Mouse (Mus musculus) 3T3-L1 (cell line): ENCODE data around the gene Ctnnd2.

Experiments
- DNase-seq: peaks from one replicate; pipeline ENCODE4 v3.0.0-alpha.2; 2015; ENCODE audit warnings: low read depth, low spot score

The Ctnnd2 gene

GRCm38 (mm10) chr15:30714823-30715222 lies 542.4 kb downstream of the Ctnnd2 start:
- DNase-seq, result no peak

- no peak for DNase-seq
Measured at GRCm38 (mm10) chr15:30718811-30719210, 546.4 kb downstream of the Ctnnd2 start.

- no peak for DNase-seq
Measured at GRCm38 (mm10) chr15:30719226-30719625, 546.8 kb downstream of the Ctnnd2 start.

GRCm38 (mm10) chr15:30721098-30721497 lies 548.7 kb downstream of the Ctnnd2 start:
- DNase-seq, result no peak

GRCm38 (mm10) chr15:30726066-30726465 lies 553.7 kb downstream of the Ctnnd2 start:
- no peak for DNase-seq

GRCm38 (mm10) chr15:30738178-30738577 lies 565.8 kb downstream of the Ctnnd2 start:
- no peak for DNase-seq

- peak; percentile 80 for DNase-seq
Measured at GRCm38 (mm10) chr15:30740728-30741127, 568.3 kb downstream of the Ctnnd2 start.

GRCm38 (mm10) chr15:30757991-30758390 lies 585.6 kb downstream of the Ctnnd2 start:
- no peak for DNase-seq

- no peak for DNase-seq
Measured at GRCm38 (mm10) chr15:30762211-30762610, 589.8 kb downstream of the Ctnnd2 start.

GRCm38 (mm10) chr15:30762695-30763285 lies 590.4 kb downstream of the Ctnnd2 start:
- peak; percentile 93 for DNase-seq

- DNase-seq, result no peak
Measured at GRCm38 (mm10) chr15:30776931-30777330, 604.5 kb downstream of the Ctnnd2 start.

GRCm38 (mm10) chr15:30777801-30778200 lies 605.4 kb downstream of the Ctnnd2 start:
- no peak for DNase-seq

GRCm38 (mm10) chr15:30779903-30780302 lies 607.5 kb downstream of the Ctnnd2 start:
- DNase-seq, result no peak

GRCm38 (mm10) chr15:30780977-30781376 lies 608.6 kb downstream of the Ctnnd2 start:
- DNase-seq, result no peak

- DNase-seq, result peak; percentile 83
Measured at GRCm38 (mm10) chr15:30785706-30786320, 613.4 kb downstream of the Ctnnd2 start.

- DNase-seq, result no peak
Measured at GRCm38 (mm10) chr15:30793260-30793659, 620.9 kb downstream of the Ctnnd2 start.

- DNase-seq, result no peak
Measured at GRCm38 (mm10) chr15:30795723-30796122, 623.3 kb downstream of the Ctnnd2 start.

- DNase-seq, result no peak
Measured at GRCm38 (mm10) chr15:30827424-30828263, 655.3 kb downstream of the Ctnnd2 start.

- DNase-seq, result no peak
Measured at GRCm38 (mm10) chr15:30857277-30858176, 685.1 kb downstream of the Ctnnd2 start.

- DNase-seq, result no peak
Measured at GRCm38 (mm10) chr15:30867429-30867828, 695.0 kb downstream of the Ctnnd2 start.

- DNase-seq, result no peak
Measured at GRCm38 (mm10) chr15:30869673-30870512, 697.5 kb downstream of the Ctnnd2 start.
